Mouse (Mus musculus) left cerebral cortex, postnatal 4 days (tissue): Measurements from ENCODE around the gene Smarcd3. TPM values are rescaled to one million over a fixed set of nuclear protein-coding genes. Genes with fewer than 3 reads are reported as not detected.

Experiments
- DNase-seq: peaks from one replicate; pipeline ENCODE4 v3.0.0-alpha.2; 2022
- intact Hi-C: fragments of 180-260 bp; cut with DNase I; formaldehyde crosslinking; loops from one replicate; pipeline ENCODE4 v1.15.1; 2025
- total RNA-seq, 2 experiments: library from RNA; stranded (reverse); gene quantifications; 2 replicates each; pipeline ENCODE4 v1.2.3; 2021

Gene Smarcd3
- total RNA-seq, 2 experiments from 2014 or later, result 179 to 183 TPM

DNA sequence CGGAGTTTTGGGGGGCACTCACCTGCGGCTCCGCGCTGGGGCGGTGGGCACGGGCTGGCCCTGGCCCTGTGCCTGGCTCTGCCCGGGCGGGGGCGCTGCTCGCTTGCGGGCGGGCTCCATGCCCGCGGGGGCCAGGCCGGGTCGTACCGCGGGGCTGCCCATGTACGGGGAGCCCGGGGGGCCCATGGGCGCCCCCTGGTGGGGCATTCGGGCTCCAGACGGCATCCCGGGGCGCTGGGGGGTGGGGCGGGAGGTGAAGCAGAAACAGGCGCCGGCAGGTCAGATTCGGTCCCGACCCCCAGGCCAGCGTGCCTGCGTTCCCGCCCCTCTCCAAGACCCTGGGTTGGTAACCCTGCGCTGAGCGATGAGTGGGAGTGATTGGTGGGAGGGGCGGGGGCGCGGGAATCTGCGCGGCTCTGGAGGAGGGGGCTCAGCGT is 25.6 kb downstream of the Smarcd3 start:
- intact Hi-C loops, result loop anchor here (5.0 to 10.0 kb wide), 2 partner anchors 54 to 114 kb away; no protein-coding TSS in a partner anchor
- peak; percentile 54 for DNase-seq

DNA sequence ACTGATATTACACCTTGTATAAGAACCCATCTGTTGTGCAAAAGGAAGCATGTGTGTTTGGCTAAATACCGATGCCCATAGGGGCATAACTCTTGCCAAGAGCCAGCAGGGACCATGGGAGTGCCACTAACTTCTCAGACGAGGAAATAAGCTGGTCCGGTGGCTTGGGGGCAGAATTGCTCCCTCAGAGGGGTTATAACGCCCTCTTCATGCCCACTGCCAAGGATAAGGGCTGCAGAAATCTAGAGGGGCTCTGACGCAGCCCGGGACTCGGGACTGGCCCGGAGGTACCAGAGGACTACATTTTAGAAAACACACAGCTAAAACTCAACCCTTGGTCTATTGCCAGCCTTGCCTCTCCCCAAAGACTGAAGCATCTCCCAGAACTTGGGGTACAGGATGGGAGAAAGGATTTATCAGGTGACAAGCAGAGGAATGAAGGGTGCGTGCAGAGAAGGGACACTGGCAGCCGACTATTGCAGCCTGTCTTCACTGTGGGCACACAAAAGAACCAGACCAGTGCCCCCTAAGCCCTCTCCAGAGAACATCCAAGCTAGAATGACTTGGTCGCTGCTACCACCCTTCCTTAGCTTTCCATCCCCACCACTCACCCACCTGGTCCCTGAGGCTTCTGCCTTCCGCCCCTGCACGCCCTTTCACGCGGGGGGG is 26.2 kb downstream of the Smarcd3 start:
- peak; percentile 56 for DNase-seq
- intact Hi-C loops, result loop anchor here (5.0 to 10.0 kb wide), 2 partner anchors 54 to 113 kb away; no protein-coding TSS in a partner anchor

DNA sequence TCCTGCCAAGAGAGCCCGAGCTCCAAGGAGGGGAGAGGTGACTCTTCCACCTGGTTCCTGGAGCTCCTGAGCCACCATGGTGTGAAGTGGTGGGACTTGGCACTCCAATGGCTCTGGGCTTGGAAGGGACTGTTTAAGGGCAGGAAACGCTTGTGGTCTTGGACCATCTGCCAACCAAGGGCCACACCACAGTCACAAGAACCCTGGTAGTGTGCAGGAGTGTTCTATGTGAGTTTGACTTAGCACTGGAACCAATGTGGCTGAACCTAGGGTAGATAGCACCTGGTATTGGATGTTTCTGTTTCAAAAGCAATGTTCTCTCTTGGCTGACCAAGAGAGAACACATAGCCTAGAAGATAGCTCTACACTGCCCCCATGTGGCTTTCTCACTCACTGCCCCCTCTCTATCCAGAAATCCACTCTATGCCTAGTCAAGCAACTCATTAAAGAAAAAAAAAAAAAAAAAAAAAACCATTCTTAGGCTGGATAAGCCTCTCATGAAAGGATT is 26.9 kb downstream of the Smarcd3 start:
- DNase-seq, result peak; percentile 81
- intact Hi-C loops, result loop anchor here (5.0 to 10.0 kb wide), 2 partner anchors 55 to 112 kb away; no protein-coding TSS in a partner anchor

DNA sequence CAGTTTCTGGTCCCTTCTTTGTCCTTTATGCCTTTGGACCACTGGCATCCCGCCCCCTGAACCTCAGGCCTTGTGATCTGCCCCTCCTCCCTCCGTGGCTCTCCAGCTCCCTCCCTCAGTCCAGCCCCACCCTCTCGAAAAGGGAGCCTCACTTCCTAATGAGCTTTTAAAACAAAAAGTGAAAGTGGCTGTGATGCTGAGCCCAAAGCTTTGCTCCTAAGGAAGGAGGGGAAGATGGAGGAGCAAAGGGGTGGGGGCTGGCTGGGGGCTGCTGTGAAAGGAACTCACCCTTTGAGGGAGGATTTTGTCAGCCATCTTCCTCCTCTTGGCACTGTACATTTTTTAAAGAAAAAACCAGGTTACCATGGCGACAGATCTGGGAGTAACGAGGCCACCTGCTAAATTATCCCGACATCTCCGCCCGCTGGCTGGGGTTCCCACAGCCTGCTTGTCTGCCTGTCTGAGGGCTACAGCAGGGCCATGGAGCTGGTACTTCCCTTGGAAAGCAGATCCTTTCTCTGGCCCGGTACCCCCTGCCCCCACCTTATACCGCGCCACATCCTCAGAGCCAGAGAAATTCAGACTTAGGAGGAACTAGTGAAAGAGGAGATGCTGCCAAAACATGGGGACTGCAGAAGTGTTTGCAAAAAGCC is 27.6 kb downstream of the Smarcd3 start:
- DNase-seq, result peak; percentile 56
- intact Hi-C loops, result loop anchor here (5.0 to 10.0 kb wide), 2 partner anchors 56 to 112 kb away; no protein-coding TSS in a partner anchor

DNA sequence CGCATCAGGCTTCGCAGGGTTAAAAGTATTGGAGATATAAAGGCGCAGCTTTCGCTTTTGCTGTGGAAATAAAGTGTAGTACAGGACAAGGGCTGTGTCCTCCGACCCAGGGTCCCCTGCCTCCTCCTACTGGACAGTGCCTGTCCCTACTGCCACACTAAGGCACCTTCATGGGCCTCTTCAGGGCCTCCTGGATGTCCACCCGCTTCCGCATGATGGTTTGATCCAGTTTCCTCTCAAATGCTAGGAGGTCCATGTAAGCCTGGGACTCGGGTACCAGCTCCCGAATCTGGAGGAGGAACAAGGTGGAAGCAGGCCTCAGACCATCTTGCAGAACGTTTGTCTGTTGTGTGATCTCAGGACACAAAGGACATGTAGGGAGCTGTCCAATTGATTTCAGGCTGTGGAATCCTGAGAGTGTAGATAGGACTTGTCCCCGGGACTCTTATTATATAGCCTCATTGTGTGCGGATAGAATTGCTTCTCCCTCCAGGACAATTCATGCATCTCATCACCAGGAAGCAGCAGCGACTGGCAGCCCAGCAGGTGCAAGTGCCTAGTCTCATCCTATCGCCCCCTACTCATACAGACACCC is 28.3 kb downstream of the Smarcd3 start:
- DNase-seq, result no peak
- intact Hi-C loops, result loop anchor here (5.0 to 10.0 kb wide), 2 partner anchors 56 to 111 kb away; no protein-coding TSS in a partner anchor

DNA sequence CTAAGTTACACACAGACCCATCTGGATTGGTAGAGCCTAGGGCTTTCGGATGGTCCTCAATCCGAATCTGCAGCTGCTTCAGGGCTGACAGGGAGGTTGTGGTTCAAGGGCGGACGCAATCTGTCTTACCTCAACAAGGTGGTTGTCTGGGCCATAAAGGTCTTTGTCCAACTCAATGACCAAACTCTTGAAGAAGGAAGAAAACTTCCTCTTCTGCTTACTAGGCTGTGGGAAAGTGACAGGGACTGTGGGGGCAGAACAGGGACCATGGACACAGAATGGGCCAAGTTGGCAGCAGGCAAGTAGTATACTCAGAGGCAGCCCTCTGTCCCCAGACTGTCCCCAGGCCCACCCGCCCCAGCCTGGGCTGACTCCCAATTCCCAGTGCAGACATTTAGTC is 28.9 kb downstream of the Smarcd3 start:
- intact Hi-C loops, result loop anchor here (5.0 to 10.0 kb wide), 2 partner anchors 57 to 110 kb away; no protein-coding TSS in a partner anchor
- DNase-seq, result no peak

DNA sequence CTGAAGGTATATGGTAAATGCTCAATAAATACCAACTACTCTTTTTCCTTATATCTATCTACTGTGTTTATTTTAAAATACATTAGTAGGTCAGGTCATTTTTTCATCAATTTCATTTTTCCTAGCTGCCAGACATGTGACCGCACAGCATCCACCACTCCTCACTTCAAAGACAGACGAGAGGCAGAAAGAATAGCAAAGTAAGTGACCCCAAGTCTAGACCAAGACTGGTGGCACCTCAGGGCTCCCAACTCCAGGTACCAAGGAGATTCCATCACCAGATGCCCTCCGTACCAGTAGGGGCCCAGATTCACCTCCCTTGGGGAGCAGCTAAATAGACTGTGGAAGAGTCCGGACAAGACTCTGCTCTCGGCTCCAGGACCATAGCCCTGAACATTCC is 29.9 kb downstream of the Smarcd3 start:
- intact Hi-C loops, result loop anchor here (10.0 kb wide), 1 partner anchor 110 kb away; no protein-coding TSS in a partner anchor
- no peak for DNase-seq

DNA sequence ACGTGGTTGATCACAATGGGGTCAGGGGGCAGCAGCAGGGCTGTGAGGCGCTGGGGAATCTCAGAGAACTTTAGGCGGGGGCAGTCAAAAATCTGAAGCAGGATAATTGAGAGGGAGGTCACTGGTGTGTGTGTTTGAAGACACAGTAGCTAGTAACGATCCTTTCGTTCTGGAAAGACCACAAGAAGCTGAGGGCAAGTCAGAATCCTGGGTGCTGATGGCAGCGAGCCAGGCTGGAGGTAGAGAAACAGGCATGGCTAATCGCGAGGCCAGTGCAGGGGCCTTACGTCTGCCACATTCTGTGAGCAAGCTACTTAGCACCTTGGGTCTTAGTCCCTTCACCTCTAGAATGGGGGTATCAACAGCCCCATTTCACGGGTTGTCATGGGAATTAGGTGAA is 30.3 kb downstream of the Smarcd3 start:
- no peak for DNase-seq
- intact Hi-C loops, result loop anchor here (10.0 kb wide), 1 partner anchor 109 kb away; no protein-coding TSS in a partner anchor

DNA sequence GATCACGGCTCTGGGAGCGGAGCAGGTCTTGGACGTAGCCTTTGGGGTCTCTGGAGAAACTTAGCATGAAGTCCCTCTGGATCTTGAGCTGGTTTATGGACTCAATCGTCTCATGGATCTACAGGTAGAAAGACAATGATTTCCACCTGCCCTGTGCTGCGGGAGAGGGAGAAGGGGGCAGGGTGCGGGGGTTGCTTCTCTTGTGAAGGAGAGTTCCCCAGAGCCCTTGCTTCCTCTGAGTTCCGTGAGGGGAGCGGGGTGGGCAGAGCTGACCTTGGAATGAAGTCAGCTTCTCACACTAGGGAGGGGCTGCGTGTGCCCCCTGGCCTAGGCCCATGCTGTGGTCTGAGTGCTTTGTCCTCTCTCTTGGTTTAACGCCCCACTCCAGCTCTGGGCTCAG is 31.0 kb downstream of the Smarcd3 start:
- intact Hi-C loops, result loop anchor here (10.0 kb wide), 1 partner anchor 108 kb away; no protein-coding TSS in a partner anchor
- no peak for DNase-seq

DNA sequence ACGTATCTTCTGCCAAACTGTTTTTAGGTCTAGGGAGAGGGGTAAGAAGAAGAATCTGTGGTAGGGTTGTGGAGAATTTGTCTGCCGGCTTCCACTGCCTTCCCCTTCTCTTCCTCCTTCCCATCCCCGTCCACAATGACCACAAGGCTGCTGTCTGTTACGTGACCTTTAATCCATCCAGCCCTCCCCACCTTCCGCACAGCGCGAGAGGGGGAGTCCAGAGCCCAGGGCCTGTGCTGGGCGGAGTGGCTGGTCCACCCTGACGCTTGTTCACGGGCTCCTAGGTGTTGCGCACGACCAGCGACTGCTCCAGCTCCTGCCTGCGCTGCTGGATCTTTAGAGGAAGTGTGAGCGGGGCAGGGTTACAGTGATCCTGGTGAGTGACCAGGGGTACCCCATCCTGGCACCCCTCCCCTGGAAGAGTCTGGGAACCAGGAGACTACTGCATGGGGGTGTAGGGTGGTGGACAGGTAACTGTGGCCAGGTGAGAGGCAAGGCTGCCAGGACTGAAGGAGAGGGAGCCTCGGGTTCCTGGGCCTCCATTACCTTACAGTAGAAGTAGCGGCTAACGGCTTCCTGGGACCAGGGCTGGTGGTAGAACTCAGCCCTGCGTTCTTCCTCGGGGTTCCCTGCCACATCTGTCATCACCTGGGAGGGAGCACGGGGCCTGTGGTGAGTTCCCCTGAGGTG is 31.6 kb downstream of the Smarcd3 start:
- intact Hi-C loops, result loop anchor here (10.0 kb wide), 1 partner anchor 108 kb away; no protein-coding TSS in a partner anchor
- no peak for DNase-seq

DNA sequence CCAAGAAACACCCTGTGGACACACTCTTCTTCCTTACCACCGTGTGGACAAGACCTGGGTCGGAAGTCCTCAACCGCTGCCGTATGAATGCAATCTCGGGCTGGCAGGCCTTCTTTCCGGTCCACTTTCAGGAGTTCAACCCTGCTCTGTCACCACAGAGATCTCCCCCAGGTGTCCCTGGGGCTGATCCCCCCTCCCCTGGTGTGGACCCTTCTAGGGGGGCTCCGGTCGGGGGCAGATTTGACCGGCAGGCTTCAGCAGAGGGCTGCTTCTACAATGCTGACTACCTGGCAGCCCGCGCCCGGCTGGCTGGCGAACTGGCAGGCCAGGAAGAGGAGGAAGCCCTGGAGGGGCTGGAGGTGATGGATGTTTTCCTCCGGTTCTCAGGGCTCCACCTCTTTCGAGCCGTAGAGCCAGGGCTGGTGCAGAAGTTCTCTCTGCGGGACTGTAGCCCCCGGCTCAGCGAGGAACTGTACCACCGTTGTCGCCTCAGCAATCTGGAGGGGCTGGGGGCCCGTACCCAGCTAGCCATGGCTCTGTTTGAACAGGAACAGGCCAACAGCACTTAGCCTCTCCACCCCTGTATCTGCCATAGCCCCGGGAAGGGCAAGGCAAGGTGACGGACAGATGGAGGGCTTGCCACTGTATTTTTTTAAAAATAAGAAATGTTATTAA is 32.3 kb downstream of the Smarcd3 start:
- DNase-seq, result no peak
- intact Hi-C loops, result loop anchor here (10.0 kb wide), 1 partner anchor 107 kb away; no protein-coding TSS in a partner anchor

DNA sequence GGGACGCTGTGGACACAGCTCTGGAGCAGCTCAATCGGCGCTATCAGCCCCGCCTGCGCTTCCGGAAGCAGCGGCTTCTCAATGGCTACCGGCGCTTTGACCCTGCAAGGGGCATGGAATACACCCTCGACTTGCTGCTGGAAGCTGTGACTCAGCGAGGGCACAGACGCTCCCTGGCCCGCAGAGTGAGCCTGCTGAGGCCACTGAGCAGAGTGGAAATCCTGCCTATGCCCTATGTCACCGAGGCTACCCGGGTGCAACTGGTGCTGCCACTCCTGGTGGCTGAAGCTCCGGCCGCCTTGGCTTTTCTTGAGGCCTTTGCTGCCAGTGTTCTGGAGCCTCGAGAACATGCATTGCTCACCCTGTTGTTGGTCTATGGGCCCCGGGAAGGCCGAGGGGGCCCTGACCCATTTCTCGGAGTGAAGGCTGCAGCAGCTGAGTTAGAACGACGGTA is 32.9 kb downstream of the Smarcd3 start:
- intact Hi-C loops, result loop anchor here (10.0 kb wide), 1 partner anchor 106 kb away; no protein-coding TSS in a partner anchor
- DNase-seq, result no peak

DNA sequence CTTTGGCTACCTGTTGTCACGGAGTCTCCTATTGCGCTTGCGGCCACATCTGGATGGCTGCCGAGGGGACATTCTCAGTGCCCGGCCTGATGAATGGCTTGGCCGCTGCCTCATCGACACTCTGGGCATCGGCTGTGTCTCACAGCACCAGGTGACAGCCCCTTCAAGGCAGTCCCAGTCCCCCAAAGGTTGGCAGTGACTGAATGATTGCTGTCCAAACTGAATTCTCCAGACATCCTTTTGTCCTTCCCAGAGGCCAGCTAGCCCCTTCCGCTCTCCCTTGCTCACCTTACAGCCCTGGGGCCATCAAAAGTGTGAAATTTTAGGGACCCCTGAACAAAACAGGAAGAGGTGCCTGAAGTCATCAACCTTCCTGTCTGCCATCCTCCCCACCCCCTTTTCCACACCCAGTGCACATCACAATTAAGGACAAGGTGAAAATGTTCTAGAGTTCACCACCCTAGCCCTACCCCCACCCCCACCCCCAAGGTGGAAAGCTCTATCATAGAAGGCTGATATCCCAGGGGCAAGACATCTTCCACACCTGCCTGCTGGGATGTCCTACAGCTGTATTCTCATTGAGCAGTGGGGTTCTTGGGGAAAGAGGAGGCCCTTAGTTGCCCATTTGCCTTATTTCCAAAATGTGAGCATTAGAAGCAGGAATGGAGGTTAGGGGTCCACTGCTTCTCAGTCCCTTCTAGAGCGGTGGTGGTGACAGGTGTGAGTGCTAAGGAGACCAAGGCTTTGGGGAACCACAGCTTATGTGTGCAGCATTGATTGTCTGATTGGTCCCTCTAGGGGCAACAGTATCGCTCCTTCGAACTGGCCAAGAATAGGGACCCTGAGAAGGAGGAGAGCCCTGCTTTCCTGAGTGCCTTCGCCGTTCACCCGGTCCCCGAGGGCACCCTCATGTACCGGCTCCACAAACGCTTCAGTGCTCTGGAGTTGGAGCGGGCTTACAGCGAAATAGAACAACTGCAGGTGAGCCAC is 34.4 kb downstream of the Smarcd3 start:
- intact Hi-C loops, result loop anchor here (10.0 kb wide), 1 partner anchor 105 kb away; no protein-coding TSS in a partner anchor

DNA sequence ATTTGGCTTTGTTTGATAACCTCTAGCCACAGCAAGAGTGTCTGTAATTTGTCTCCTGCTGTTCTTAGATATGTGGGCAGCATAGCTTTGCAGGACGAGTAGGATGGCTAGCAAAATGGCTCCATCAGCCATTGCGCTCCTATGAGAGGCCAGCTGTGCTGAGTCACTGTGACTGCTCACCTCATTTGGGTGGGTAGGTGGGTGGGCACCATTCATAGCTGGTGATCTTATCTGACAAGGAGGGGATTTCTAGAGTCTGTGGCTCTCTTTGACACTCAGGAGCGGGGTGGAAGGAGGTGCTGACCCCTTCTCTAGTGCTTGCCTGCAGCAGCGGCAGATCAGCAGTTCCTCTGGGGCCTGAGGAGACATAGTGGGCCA is 37.0 kb downstream of the Smarcd3 start:
- intact Hi-C loops, result no loop called here
- DNase-seq, result no peak

More for the DNA sequence above, 34.4 kb downstream of the Smarcd3 start:
- DNase-seq, result no peak

DNA sequence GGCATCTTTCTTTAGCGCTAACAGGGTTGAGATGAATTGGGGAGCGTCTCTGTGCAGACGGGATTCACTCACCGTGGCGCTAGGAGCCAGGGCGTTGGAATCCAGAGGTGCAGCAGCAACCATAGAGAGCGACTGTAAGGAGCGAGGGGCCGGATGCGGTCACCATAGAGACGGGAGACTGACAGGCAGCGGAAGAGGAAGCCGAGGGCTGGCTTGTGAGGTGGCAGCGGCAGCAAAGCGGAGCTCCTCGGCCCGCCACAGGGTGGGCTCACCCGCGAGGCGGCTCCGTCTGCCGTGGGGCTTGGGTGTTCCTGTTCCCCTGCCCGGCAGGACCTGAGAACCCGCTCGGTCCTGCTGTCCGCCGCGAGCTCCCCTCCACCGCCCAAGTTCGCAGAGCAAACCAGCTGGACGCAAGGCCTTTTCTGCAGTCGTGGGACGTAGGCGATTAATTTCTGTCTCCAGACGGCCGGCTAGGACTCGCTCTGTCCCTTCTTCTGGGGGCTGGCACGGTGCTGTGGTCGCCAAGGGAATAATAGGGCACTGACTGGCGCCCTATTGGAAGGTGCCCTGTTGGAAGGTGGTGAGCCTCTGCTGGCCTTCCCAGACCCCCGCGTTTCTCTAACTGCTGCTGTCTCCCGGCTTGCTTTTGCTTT is 37.5 kb downstream of the Smarcd3 start, which contains the start of gene Chpf2:
Gene Chpf2, plus strand, starts transcription at position 195 of the 653 bp plus-strand sequence.
- DNase-seq, result peak; percentile 83
- intact Hi-C loops, result no loop called here

DNA sequence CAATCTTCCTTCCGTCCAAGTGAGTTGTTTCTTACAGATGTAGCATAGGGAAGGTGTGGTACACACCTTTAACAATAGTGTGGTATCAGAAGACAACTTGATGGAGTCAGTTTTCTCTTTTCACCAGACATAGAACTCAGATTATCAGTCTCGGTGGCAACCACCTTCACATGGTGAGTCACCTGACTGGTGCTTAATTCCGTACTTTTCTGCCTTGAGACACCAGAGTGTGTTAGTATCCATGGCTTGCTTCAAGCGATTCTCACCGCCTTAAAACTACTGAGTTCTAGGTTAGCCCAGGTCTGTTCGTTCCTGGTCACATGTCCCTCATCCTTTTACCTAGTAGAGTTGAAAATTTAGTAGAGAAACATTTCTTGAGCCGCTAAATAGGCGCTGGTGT is 38.1 kb downstream of the Smarcd3 start:
- DNase-seq, result no peak
- intact Hi-C loops, result no loop called here

DNA sequence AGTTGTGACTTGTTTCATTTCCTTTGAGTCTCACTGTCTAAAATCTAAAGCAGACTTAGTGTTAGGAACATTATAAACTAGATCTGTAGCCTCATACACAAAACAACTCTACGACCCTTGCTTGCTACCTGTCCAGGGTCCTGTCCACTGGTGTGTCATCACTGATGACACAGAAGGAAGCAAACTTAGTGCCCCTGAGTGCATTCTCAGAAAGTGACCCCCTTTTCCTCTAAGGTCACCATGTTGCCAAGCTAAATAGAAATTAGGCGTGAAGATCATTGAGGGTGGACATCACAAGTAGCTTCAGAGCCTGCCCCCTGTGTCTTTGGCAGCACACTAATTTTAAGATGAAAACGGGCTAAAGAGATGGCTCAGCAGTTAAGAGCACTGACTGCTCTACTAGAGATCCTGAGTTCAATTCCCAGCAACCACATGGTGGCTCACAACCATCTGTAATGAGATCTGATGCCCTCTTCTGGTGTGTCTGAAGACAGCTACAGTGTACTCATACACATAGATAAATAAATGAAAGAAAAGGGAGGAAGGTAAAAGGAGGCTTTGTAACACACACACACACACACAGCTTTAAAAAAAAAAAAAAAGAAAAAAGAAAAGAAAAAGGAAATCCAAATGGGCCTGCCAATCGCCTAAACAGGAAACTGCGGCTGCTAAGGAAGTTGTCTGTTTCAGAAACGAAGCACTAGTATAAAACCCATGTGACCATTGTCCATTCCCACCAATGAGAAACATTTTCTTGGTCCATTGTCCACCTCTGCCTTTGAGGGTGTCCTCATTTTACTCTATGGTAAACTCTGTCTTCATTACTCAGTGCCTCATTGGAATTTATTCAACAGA is 45.9 kb downstream of the Smarcd3 start:
- intact Hi-C loops, result no loop called here
- no peak for DNase-seq
